Mouse (Mus musculus): ENCODE measurements around the gene Anapc13.

GRCm38 (mm10) chr9:102650637-102651036 lies 24.5 kb downstream of the Anapc13 start:
- TF ChIP-seq CTCF (conservative IDR thresholded peaks at IDR 0.05; ENCODE audit: low read length) (no peak), NANOG (IDR thresholded peaks at IDR 0.05; ENCODE audit: borderline replicate concordance, low read length) (no peak), POU5F1 (IDR thresholded peaks at IDR 0.05; ENCODE audit: borderline replicate concordance, low read length) (no peak)

Measured in E14TG2a.4 (cell line).